Mouse (Mus musculus) layer of hippocampus, adult 8-10 months (tissue): ENCODE measurements around the gene Slc23a2. TPM values are rescaled to one million over a fixed set of nuclear protein-coding genes. Genes with fewer than 3 reads are reported as not detected.

ENCODE experiments used
- DNase-seq, 2 experiments: peaks; one replicate each; pipeline ENCODE4 v3.0.0; 2022; ENCODE audit warnings: low spot score in 2 of 2
- total RNA-seq, 4 experiments: library from RNA; stranded (reverse); gene quantifications; 2 replicates each; pipeline ENCODE4 v1.2.4; 2022

The Slc23a2 gene
- total RNA-seq, 4 experiments from 2014 or later = 107 to 125 (median 113) TPM

DNA sequence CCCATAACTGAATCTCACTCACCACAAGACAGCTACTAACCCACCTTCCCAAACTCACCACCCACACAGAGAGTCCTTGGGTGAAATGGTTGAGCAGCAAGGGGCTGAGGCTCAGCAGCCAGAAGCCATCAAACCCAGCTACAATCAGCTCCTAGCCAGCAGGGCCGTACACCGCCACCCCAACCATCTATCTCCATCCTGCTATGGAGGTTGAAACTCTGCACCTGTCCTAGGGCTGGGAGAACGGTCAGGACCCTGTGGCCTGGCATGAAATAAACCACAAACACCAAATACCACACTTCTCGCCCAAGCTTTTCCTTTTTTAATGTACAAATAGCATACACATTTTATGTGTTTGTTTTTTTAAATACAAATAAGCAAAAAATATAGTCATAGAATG, 120.9 kb downstream of the Slc23a2 start:
- no peak for DNase-seq

DNA sequence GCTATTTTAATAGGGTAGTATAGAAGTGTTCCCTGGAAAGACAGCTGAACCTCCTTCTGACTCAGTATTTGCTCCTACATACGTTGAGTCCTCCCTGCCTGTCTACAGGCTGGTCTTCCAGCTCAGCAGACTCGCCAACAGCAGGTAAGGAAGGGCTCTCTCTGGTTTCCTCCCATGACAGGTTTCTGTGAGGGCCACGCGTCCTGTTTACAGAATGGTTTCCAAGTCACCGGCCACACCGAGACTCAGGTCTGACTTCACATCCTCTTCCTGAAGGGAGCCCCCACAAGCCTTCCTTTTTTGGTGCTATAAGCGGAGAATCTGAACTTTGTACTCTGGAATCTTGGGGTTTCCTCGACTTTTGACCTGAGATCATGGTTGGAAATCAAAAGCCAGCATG, 122.3 kb downstream of the Slc23a2 start:
- no peak for DNase-seq

GRCm38 (mm10) chr2:132021616-132022015, 123.3 kb downstream of the Slc23a2 start:
- no peak for DNase-seq

DNA sequence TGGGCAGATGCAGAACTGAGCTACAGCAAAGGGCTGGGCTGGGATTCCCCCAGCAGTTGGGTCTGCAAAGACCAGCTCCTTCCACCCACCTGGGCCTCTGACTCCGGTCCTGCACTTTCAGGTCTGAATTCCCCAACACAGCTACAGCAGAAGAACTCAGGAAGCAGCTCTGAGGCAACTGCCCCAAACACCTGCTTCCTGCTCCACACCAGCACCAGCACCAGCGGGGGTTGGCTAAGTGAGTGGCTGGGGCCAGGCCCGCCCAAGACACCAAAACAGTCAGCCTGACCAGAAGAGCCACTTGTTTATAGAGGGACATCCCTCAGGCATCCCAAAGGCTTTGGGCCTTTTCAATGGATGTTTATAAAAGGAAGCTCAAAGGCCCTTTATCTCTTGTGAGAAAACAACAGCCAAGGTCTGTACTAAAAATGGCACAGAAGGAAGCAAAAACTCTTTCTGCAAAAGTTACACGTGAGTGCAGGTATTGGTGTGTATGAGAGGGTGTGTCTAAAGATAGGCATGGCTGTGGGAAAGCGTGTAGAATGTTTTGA, 123.8 kb downstream of the Slc23a2 start:
- no peak for DNase-seq

GRCm38 (mm10) chr2:132020420-132020819, 124.5 kb downstream of the Slc23a2 start:
- DNase-seq = no peak

DNA sequence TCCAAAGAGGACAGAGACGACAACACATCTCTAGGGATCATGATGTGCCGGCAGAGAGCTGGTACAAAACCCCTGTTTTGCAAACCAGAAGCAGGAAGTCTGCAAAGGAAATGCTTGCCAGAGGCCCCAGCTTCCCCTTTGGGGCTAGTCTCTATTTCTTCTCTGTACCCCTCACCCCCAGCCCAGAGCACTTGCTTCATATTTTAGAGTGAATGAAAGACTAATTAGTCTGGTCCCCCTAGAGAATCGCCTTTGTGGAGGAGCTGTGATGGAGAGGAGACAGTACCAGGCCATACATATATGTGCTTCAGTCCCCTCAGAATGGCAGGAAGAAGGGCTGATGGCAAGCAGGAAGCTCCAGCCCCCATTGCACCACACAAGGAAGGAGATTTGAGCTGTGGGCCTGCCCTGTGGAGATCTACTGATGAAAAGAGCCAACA, 125.5 kb downstream of the Slc23a2 start:
- no peak for DNase-seq

GRCm38 (mm10) chr2:132018156-132018555, 126.8 kb downstream of the Slc23a2 start:
- no peak for DNase-seq

- no peak for DNase-seq
These were observed 127.3 kb downstream of the Slc23a2 start for GRCm38 (mm10) chr2:132017611-132018010.

DNA sequence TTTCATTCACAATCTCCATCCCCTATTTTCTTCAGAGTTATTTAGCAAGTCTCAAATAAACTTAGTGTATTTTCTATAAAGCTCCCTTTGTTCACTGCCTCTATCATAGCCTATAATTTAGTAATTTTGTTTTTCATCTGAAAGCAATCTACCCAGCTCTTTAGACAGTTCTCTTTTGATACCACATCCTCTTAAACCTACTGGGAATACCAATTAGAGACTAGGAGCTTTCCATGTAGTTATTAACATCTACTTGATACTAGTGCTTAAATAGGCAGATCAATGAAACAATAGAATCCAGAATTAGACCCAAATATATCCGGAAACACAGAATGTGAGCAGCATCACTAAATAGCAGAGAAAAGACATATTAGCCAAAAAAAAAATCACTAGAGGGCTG, 128.9 kb downstream of the Slc23a2 start:
- no peak for DNase-seq

- no peak for DNase-seq
These were observed 131.8 kb downstream of the Slc23a2 start for GRCm38 (mm10) chr2:132013152-132013551.

DNA sequence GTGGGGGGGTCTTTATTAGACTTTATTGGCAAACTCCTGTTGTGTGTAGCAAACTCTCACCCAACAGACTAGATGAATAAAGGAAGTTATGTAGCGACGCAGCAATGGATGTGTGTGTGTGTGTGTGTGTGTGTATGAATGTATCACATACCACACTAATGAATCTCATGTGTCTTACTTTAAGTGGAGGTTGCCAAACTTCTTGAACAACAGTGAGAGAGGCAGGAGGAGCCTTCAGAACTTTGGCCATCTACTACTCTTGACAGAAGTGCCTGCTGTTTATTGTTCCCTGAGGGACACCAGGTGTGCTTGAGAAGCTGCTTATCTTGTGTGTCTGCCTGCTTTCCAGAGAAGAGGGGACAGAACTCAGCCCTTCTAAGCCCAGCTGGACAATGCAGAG, 134.1 kb downstream of the Slc23a2 start:
- DNase-seq = no peak

GRCm38 (mm10) chr2:132008186-132008585, 136.7 kb downstream of the Slc23a2 start:
- DNase-seq = no peak

DNA sequence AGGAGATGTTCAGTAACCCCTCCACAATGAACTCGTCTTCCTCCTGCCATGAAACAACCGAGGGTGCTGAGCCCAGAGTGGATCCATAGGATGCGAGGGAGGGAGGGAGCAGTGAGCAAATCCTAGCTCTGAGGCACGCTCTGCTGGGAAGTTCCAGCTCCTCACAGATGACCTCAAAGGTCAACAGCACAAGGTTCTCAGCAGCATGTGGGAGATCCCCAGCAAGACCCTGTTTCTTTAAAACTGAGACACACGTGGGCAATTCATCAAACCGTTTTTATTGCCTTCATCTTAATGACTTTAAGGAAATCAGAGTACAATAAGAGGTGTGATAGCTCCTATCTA, 137.5 kb downstream of the Slc23a2 start:
- DNase-seq = no peak

- DNase-seq = peak in 1 of 2 experiments; percentile 22
These were observed 138.1 kb downstream of the Slc23a2 start for GRCm38 (mm10) chr2:132006561-132007474.

- DNase-seq = no peak
These were observed 139.5 kb downstream of the Slc23a2 start for GRCm38 (mm10) chr2:132005445-132005844.

GRCm38 (mm10) chr2:132004495-132005136, 140.3 kb downstream of the Slc23a2 start:
- no peak for DNase-seq

GRCm38 (mm10) chr2:132003916-132004315, 141.0 kb downstream of the Slc23a2 start:
- DNase-seq = no peak

Other genes starting within 250 kb of the Slc23a2 start
- gene Prnp, start 235.2 kb downstream of the Slc23a2 start, total RNA-seq = 1,000 to 10,000 TPM; 1,012 to 1,060 (median 1,025) TPM
- under 1 TPM in 1 of 4 experiments, not detected in 3; 0.11 TPM for gene Prn, start 235.2 kb downstream of the Slc23a2 start, total RNA-seq
- under 1 TPM in 2 of 4 experiments, not detected in 2; 0.13 to 0.19 TPM for gene Prnd, start 194.2 kb downstream of the Slc23a2 start, total RNA-seq
- gene Rassf2, start 114.8 kb downstream of the Slc23a2 start, total RNA-seq = 10 to 100 TPM; 50.1 to 62.3 (median 53.7) TPM
- gene Tmem230, start 102.7 kb upstream of the Slc23a2 start, total RNA-seq = 10 to 100 TPM; 26.4 to 34.7 (median 31.1) TPM
- gene Pcna, start 108.2 kb upstream of the Slc23a2 start, total RNA-seq = 10 to 100 TPM; 49.3 to 54.8 (median 50.2) TPM
- 100 to 1,000 TPM; 242 to 286 (median 261) TPM for gene Cds2, start 118.0 kb upstream of the Slc23a2 start, total RNA-seq
- 1 to 10 TPM; 3.3 to 5.0 (median 3.7) TPM for gene Prokr2, start 240.3 kb upstream of the Slc23a2 start, total RNA-seq